Mouse (Mus musculus): Measurements from ENCODE around the gene Olfr615. TPM values are rescaled to one million over a fixed set of nuclear protein-coding genes. Genes with fewer than 3 reads are reported as not detected.
"Not testable (repeated sequence)": the region's sequence is repeated elsewhere in the genome, so short reads cannot be mapped to it uniquely, and the experiment has no call there.

Olfr615 gene
- total RNA-seq (2014; rRNA removed) (not detected in 2 replicates), polyA plus RNA-seq (2012; rRNA removed) (not detected in 2 replicates)

GRCm38 (mm10) chr7:103555779-103556178, at the start of gene Olfr615:
Gene Olfr615, plus strand, starts transcription at chr7:103556079.
- Histone ChIP-seq H3K79me2 (ENCODE audit: control insufficient read depth, insufficient read depth, low read length) (no peaks in the 10 kb centered on the region), H3K9ac (ENCODE audit: low read depth, low read length) (no peak within 1 kb of the TSS), H3K27ac (replicated peaks; ENCODE audit: insufficient read depth, low read depth, low read length) (no peak within 1 kb of the TSS), H3K27me3 (ENCODE audit: control insufficient read depth, insufficient read depth, low read length) (no peaks in the 10 kb centered on the region), H3K4me1 (ENCODE audit: control insufficient read depth, insufficient read depth, low read length) (no peaks in the 10 kb centered on the region), H3K36me3 (ENCODE audit: control insufficient read depth, insufficient read depth, low read length) (no peaks in the 10 kb centered on the region), H3K4me3 (ENCODE audit: insufficient read depth, low read depth, low read length) (no peak within 1 kb of the TSS)
- DNase-seq (ENCODE audit: extremely low read depth, low read depth, low spot score), result no peak
- WGBS, result 74% methylated on average over 2 of the region's 2 CpGs
- TF ChIP-seq POLR2A (IDR thresholded peaks at IDR 0.05; ENCODE audit: extremely low read depth, insufficient read depth, low read length), result no peak

- Histone ChIP-seq H3K27ac (replicated peaks; ENCODE audit: insufficient read depth, low read depth, low read length) (no peak within 1 kb of the TSS), H3K9ac (ENCODE audit: low read depth, low read length) (no peak within 1 kb of the TSS), H3K36me3 (ENCODE audit: control insufficient read depth, insufficient read depth, low read length) (no peaks in the 10 kb centered on the region), H3K79me2 (ENCODE audit: control insufficient read depth, insufficient read depth, low read length) (no peaks in the 10 kb centered on the region), H3K27me3 (ENCODE audit: control insufficient read depth, insufficient read depth, low read length) (no peaks in the 10 kb centered on the region), H3K4me1 (ENCODE audit: control insufficient read depth, insufficient read depth, low read length) (no peaks in the 10 kb centered on the region), H3K4me3 (ENCODE audit: insufficient read depth, low read depth, low read length) (no peak within 1 kb of the TSS)
- WGBS, result 80% methylated on average over 2 of the region's 2 CpGs
- TF ChIP-seq CTCF (IDR thresholded peaks at IDR 0.05; ENCODE audit: low read depth, low read length) (no peak), POLR2A (IDR thresholded peaks at IDR 0.05; ENCODE audit: extremely low read depth, insufficient read depth, low read length) (no peak)
- no peak for DNase-seq (ENCODE audit: extremely low read depth, low read depth, low spot score)
Observed at GRCm38 (mm10) chr7:103512022-103512421, 43.9 kb upstream of the Olfr615 start, which contains the start of gene Olfr610. Gene Olfr610, minus strand, starts transcription at chr7:103512122.

GRCm38 (mm10) chr7:103520746-103521145, 35.1 kb upstream of the Olfr615 start, which contains the start of gene Olfr611:
Gene Olfr611, minus strand, starts transcription at chr7:103520846.
- not testable (repeated sequence) for H3K36me3 ChIP-seq (ENCODE audit: control insufficient read depth, insufficient read depth, low read length); H3K9ac ChIP-seq (ENCODE audit: low read depth, low read length); H3K27me3 ChIP-seq (ENCODE audit: control insufficient read depth, insufficient read depth, low read length); H3K4me1 ChIP-seq (ENCODE audit: control insufficient read depth, insufficient read depth, low read length); H3K27ac ChIP-seq (replicated peaks; ENCODE audit: insufficient read depth, low read depth, low read length); H3K4me3 ChIP-seq (ENCODE audit: insufficient read depth, low read depth, low read length); H3K79me2 ChIP-seq (ENCODE audit: control insufficient read depth, insufficient read depth, low read length); DNase-seq (ENCODE audit: extremely low read depth, low read depth, low spot score)
- 47% methylated on average over 1 of the region's 1 CpGs for WGBS

GRCm38 (mm10) chr7:103542617-103543016, 13.3 kb upstream of the Olfr615 start, which contains the start of gene Olfr612:
Gene Olfr612, minus strand, starts transcription at chr7:103542717.
- not testable (repeated sequence) for H3K4me3 ChIP-seq (ENCODE audit: insufficient read depth, low read depth, low read length); H3K79me2 ChIP-seq (ENCODE audit: control insufficient read depth, insufficient read depth, low read length); H3K27ac ChIP-seq (replicated peaks; ENCODE audit: insufficient read depth, low read depth, low read length); H3K4me1 ChIP-seq (ENCODE audit: control insufficient read depth, insufficient read depth, low read length); H3K27me3 ChIP-seq (ENCODE audit: control insufficient read depth, insufficient read depth, low read length); H3K9ac ChIP-seq (ENCODE audit: low read depth, low read length); H3K36me3 ChIP-seq (ENCODE audit: control insufficient read depth, insufficient read depth, low read length); DNase-seq (ENCODE audit: extremely low read depth, low read depth, low spot score)
- 75% methylated on average over 2 of the region's 2 CpGs for WGBS

- no peaks in the 10 kb centered on the region for H3K4me1 ChIP-seq (ENCODE audit: control insufficient read depth, insufficient read depth, low read length)
- no peak within 1 kb of the TSS for H3K4me3 ChIP-seq (ENCODE audit: insufficient read depth, low read depth, low read length)
- no peak within 1 kb of the TSS for H3K9ac ChIP-seq (ENCODE audit: low read depth, low read length)
- no peaks in the 10 kb centered on the region for H3K79me2 ChIP-seq (ENCODE audit: control insufficient read depth, insufficient read depth, low read length)
- WGBS, result 78% methylated on average over 2 of the region's 2 CpGs
- no peak for DNase-seq (ENCODE audit: extremely low read depth, low read depth, low spot score)
- no peaks in the 10 kb centered on the region for H3K36me3 ChIP-seq (ENCODE audit: control insufficient read depth, insufficient read depth, low read length)
- no peak for TF ChIP-seq CTCF (IDR thresholded peaks at IDR 0.05; ENCODE audit: low read depth, low read length)
- no peaks in the 10 kb centered on the region for H3K27me3 ChIP-seq (ENCODE audit: control insufficient read depth, insufficient read depth, low read length)
- no peak within 1 kb of the TSS for H3K27ac ChIP-seq (replicated peaks; ENCODE audit: insufficient read depth, low read depth, low read length)
Observed at GRCm38 (mm10) chr7:103547774-103548173, 8.1 kb upstream of the Olfr615 start, which contains the start of gene Olfr613. Gene Olfr613, plus strand, starts transcription at chr7:103548074.

DNA sequence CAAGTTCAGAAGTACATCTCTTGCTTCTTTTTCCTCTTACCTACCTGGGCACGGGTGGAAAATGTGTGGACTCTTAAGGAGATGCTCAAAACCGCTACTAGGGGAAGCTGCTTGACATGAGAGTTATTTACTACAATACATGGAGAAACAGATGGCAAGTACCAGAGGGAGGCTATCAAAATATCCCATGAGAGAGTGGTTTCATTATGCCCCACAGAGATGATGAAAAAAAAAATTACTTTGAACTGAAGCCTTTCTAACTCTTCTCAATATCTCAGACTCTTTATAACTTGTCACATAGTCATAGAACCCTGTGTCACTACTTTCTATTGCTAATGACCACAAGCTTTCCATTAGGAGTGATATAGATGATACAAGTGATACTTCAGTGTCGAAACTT, 13.2 kb downstream of the Olfr615 start, which contains the start of gene Olfr616:
Olfr616 (minus strand) TSS at position 101 of the 400 bp plus-strand sequence.
- Histone ChIP-seq H3K79me2 (ENCODE audit: control insufficient read depth, insufficient read depth, low read length) (no peaks in the 10 kb centered on the region), H3K9ac (ENCODE audit: low read depth, low read length) (no peak within 1 kb of the TSS), H3K36me3 (ENCODE audit: control insufficient read depth, insufficient read depth, low read length) (no peaks in the 10 kb centered on the region), H3K4me3 (ENCODE audit: insufficient read depth, low read depth, low read length) (no peak within 1 kb of the TSS), H3K27ac (replicated peaks; ENCODE audit: insufficient read depth, low read depth, low read length) (no peak within 1 kb of the TSS), H3K4me1 (ENCODE audit: control insufficient read depth, insufficient read depth, low read length) (no peaks in the 10 kb centered on the region), H3K27me3 (ENCODE audit: control insufficient read depth, insufficient read depth, low read length) (no peaks in the 10 kb centered on the region)
- TF ChIP-seq POLR2A (IDR thresholded peaks at IDR 0.05; ENCODE audit: extremely low read depth, insufficient read depth, low read length) (no peak), CTCF (IDR thresholded peaks at IDR 0.05; ENCODE audit: low read depth, low read length) (no peak)
- WGBS, result 69% methylated on average over 3 of the region's 3 CpGs
- no peak for DNase-seq (ENCODE audit: extremely low read depth, low read depth, low spot score)
